Mouse (Mus musculus) stomach, postnatal 0 days (tissue): ENCODE results near the gene Zfp36l1.
A peak's percentile ranks its signal among the peaks of the same experiment; 100 is the strongest.

ENCODE experiments used
- CTCF ChIP-seq: IDR thresholded peaks from 2 replicates; pipeline ENCODE4 v1.5.1; 2016; ENCODE audit warnings: antibody characterized with exemption, low read depth, mild to moderate bottlenecking, moderate library complexity
- EP300 ChIP-seq: optimal IDR thresholded peaks from 2 replicates; pipeline ENCODE3; 2016; ENCODE audit warnings: antibody characterized with exemption

DNA sequence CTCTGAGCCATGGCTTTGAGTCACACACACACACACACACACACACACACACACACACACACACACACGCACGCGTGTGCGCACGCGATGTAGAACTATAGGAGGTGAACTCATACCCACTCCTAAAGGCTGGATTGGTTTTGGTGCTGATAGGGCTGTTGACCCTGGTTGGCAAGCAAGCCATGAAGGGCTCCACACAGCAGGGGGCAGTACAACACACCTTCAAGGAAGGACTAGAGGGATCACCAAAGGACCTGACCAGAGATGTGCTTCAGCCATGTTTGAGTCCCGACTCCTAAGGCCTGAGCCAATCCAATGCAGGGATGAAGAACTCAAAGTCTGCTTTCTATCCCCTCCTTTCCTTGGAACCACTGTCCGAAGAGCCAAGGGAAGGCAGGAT is 16.7 kb upstream of the Zfp36l1 start:
- peak; percentile 65 for TF ChIP-seq CTCF
- TF ChIP-seq EP300: no peak
